Mouse (Mus musculus) thymus, postnatal 10 days (tissue): ENCODE data around the gene Rab1a.

Source experiments
- DNase-seq, 2 experiments: peaks; one replicate each; pipeline ENCODE4 v3.0.0; 2021; ENCODE audit warnings: low spot score in 2 of 2

Rab1a gene

GRCm38 (mm10) chr11:20247146-20247855 is 46.1 kb downstream of the Rab1a start:
- DNase-seq: no peak

DNA sequence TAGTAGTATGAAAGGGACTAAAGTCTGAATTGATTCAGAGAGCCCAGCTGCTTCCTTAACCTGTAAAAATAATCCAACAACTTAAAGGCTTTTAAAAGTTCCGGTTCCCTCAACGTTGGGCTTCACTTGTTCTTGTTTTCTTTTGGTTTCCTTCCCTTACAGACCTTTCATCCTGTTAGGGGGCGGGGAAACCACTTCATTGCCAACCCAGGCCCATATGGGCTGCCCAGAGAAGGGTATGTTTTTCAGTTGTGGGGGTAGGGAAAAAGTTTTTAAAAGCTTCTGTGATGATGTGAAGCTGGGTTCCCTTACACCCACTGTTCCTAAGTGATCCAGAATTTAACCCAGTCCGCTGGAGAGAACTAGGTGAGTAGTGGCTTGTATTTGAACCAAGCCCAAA is 47.0 kb downstream of the Rab1a start:
- DNase-seq: peak; percentile 25 to 38

DNA sequence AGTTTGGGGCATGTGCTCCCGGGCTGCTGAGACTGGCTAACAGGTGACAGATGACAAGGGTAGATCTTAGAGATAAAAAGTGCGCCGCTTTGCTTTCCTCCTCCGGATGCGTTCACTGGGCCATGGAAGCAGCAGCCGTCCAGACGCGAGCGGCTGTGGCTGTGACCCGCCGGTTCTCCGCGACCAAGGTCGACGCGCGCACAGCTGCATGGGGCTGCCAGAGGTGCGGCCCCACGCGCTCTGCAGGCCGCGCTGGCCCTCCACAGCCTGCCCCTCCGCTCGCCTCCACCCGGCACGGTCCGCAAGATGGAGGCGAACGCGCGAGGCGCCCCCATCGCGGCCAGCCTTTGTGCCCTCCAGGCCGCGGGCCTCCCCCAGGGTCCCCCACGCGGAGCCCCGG is 47.6 kb downstream of the Rab1a start:
- DNase-seq: peak; percentile 39 to 40

- DNase-seq: peak; percentile 91 to 92
These were observed 48.3 kb downstream of the Rab1a start, which contains the start of gene Cep68 for GRCm38 (mm10) chr11:20249296-20250110. Gene Cep68 (minus strand): TSS chr11:20249429.

GRCm38 (mm10) chr11:20250476-20251178 is 49.4 kb downstream of the Rab1a start:
- no peak for DNase-seq

DNA sequence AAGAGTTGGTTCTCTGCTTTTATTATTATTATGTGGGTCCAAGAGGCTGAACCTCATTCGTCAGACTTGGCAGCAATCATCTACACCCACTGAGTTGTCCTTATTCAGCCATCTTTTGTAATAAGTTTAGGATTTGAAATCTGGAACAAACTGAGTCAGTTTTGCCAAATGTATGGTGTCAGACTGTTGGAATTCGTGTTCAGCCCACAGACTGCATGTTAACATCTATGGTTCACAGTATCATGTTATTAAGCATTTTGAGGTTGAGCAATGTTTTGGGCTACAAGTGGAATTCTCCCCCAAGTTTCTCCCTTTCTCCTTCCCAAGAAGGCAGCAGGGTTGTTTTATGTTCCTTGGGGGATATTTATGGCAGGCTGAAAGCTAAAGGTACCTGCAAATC is 51.9 kb downstream of the Rab1a start:
- no peak for DNase-seq

DNA sequence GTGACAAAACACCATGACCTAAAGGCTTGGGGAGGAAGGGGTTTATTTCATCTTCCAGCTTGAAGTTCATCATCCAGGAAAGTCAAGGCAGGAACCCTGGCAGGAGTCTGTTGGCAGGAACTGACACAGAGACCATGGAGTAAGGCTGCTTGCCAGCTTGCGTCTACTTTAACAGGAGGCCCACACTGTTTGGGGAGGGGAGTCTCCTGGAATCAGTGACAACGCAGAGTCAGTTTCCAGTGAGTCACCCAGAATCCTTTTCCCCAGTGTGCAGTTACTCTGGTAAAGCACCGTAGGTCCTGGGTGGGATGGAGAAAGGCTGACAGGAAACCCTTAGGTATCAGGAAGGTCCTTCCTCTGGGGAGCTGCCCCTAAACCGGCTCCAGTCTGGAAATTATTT is 53.6 kb downstream of the Rab1a start:
- DNase-seq: no peak

GRCm38 (mm10) chr11:20262628-20263380 is 61.6 kb downstream of the Rab1a start:
- DNase-seq: peak in 1 of 2 experiments; percentile 24

DNA sequence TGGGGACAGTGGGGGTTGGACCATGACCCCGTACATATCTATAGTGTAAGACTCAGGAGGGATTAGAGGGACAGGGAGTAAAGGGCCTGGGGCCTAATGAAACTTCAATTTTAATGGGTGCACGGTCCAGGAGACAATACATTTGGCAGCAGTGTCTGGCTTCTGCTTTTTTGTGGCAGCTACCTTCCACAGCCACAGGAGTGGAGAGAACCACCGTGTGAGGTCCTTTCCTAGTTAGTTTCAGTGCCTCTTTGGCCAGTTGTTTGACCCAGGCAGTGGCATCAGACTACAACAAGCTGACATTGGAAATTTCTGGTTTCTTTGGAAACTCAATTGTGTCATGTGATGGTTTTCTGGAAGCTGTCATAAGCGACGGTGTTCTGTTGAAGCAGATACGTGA is 68.7 kb downstream of the Rab1a start:
- no peak for DNase-seq

GRCm38 (mm10) chr11:20275974-20276373 is 74.7 kb downstream of the Rab1a start:
- DNase-seq: no peak
